Mouse (Mus musculus): ENCODE results near the gene Rab22a. TPM values are rescaled to one million over a fixed set of nuclear protein-coding genes. Genes with fewer than 3 reads are reported as not detected.

The Rab22a gene
- polyA plus RNA-seq, 1 experiment from 2014 or later, result 36.4 TPM

DNA sequence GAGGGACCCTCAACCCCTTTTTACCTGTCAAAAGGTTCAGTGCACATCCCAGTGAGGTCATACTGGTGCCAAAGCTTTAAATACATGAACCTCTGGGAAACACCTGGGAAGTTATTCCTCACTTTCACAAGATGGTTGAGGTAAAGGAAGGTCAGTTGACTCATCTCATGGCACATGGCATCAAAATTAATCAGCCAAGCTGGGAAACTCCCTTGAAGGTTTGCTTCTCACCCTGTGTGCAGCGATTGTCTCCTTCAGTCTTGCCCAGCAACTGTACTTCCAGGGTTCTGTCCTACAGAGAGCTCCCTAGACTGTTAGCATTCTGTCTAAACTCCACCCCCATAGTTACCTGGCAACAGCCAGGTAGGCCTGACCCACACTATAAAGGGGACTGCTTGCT, 20.6 kb downstream of the Rab22a start:
- H3K27me3 ChIP-seq (replicated peaks; ENCODE audit: control insufficient read depth, insufficient read depth, low read length), result no peaks in the 10 kb centered on the region
- H3K4me2 ChIP-seq (ENCODE audit: low read length), result no peak overlapping the region
- ATAC-seq (no peak), DNase-seq (ENCODE audit: low spot score) (no peak)
- H3K36me3 ChIP-seq (ENCODE audit: control insufficient read depth, insufficient read depth, low read length), result peaks cover 5% of the 10 kb centered on the region; the same call in 1 of the 2 replicates
- H3K27ac ChIP-seq (ENCODE audit: low read depth, low read length), result no peak overlapping the region
- no peak overlapping the region for H3K9ac ChIP-seq (ENCODE audit: low read length)
- H3K4me1 ChIP-seq (ENCODE audit: control insufficient read depth, insufficient read depth, low read length), result no peaks in the 10 kb centered on the region
- H3K4me3 ChIP-seq (ENCODE audit: low read depth, low read length), result no peak overlapping the region
- no peaks in the 10 kb centered on the region for H3K9me3 ChIP-seq (replicated peaks; ENCODE audit: control insufficient read depth, low read length)
- WGBS, result 72% methylated on average over 1 of the region's 1 CpGs

DNA sequence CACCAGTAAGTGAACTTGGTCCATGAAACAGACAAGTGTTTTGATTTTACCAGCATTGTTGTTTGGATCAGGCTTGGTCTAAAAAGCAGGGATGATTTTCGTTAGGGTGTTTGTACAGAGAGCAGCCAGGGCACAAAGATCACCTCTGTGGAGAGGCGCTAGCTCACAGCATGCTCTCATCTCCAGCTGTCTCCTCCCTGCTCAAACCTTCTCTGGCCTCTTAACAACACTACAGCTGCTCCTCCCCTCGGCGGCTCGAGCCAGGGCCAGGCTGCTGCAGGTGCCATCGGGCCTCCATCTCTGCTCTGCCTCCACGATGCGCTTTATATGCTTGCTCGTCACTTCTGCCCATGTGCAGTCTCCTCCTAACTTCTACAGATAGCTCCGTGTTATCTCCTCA, 23.2 kb downstream of the Rab22a start:
- no peak overlapping the region for H3K9ac ChIP-seq (ENCODE audit: low read length)
- H3K4me1 ChIP-seq (ENCODE audit: control insufficient read depth, insufficient read depth, low read length), result no peaks in the 10 kb centered on the region
- H3K4me2 ChIP-seq (ENCODE audit: low read length), result no peak overlapping the region
- no peak overlapping the region for H3K27ac ChIP-seq (ENCODE audit: low read depth, low read length)
- ATAC-seq (no peak), DNase-seq (ENCODE audit: low spot score) (no peak)
- peaks cover 5% of the 10 kb centered on the region; the same call in 1 of the 2 replicates for H3K36me3 ChIP-seq (ENCODE audit: control insufficient read depth, insufficient read depth, low read length)
- no peak overlapping the region for H3K4me3 ChIP-seq (ENCODE audit: low read depth, low read length)
- no peaks in the 10 kb centered on the region for H3K9me3 ChIP-seq (replicated peaks; ENCODE audit: control insufficient read depth, low read length)
- WGBS, result 54% methylated on average over 10 of the region's 10 CpGs
- no peaks in the 10 kb centered on the region for H3K27me3 ChIP-seq (replicated peaks; ENCODE audit: control insufficient read depth, insufficient read depth, low read length)

DNA sequence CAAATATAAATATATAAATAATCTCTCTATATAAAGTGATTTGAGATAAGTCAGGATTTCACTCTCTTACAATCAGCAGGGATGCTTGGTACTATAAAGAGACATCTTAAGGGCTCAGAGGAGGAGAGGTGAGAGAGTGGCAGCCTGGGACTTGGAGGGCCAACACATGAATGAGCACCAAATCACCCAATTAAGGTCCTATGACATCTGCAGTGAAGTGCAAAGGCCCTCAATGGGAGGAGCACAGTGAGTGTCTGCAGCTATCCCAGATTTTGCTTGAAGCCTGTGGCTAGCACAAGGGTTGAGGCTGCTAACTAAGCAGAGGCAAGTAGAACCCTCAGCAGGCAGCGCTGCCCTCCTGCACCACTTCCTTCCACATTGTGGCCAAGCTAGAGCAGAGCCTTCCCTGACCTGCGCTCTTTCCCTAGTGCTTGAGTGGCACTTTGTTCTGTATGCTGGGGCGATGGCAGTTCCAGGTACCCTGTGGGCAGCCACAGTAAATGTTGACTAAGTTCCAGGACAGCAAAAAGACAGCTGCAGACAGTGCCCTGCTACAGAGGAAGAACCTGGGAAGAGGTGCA, 26.3 kb downstream of the Rab22a start:
- ATAC-seq (no peak), DNase-seq (ENCODE audit: low spot score) (no peak)
- H3K27me3 ChIP-seq (replicated peaks; ENCODE audit: control insufficient read depth, insufficient read depth, low read length), result no peaks in the 10 kb centered on the region
- no peak overlapping the region for H3K27ac ChIP-seq (ENCODE audit: low read depth, low read length)
- H3K4me2 ChIP-seq (ENCODE audit: low read length), result no peak overlapping the region
- peaks cover 21% of the 10 kb centered on the region for H3K36me3 ChIP-seq (ENCODE audit: control insufficient read depth, insufficient read depth, low read length)
- no peak overlapping the region for H3K9ac ChIP-seq (ENCODE audit: low read length)
- H3K4me1 ChIP-seq (ENCODE audit: control insufficient read depth, insufficient read depth, low read length), result no peaks in the 10 kb centered on the region
- 89% methylated on average over 3 of the region's 3 CpGs for WGBS
- no peaks in the 10 kb centered on the region for H3K9me3 ChIP-seq (replicated peaks; ENCODE audit: control insufficient read depth, low read length)
- H3K4me3 ChIP-seq (ENCODE audit: low read depth, low read length), result no peak overlapping the region

DNA sequence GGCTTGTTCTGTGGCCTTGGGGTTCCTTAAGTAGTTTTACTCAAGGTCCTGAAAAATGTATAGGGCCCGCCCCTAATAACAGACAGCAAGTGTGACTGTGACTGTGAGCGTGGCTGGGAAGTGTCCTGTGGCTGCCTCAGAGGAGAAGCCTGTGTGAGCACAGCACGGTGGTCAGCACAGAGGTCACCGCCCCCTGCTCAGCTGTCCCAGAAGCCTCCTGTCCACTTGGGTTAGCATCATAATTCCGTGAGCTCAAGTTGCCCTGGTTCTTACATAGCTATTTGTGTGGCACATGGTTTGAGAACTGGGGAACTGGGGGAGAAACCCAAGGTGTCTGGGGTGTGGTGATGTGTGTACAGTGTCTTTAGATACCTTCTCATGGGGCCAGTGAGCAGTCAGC, 27.8 kb downstream of the Rab22a start:
- H3K9me3 ChIP-seq (replicated peaks; ENCODE audit: control insufficient read depth, low read length), result no peaks in the 10 kb centered on the region
- H3K27me3 ChIP-seq (replicated peaks; ENCODE audit: control insufficient read depth, insufficient read depth, low read length), result no peaks in the 10 kb centered on the region
- no peak overlapping the region for H3K4me3 ChIP-seq (ENCODE audit: low read depth, low read length)
- H3K27ac ChIP-seq (ENCODE audit: low read depth, low read length), result no peak overlapping the region
- DNase-seq (ENCODE audit: low spot score), result no peak
- ATAC-seq, result no peak
- no peak overlapping the region for H3K9ac ChIP-seq (ENCODE audit: low read length)
- no peaks in the 10 kb centered on the region for H3K4me1 ChIP-seq (ENCODE audit: control insufficient read depth, insufficient read depth, low read length)
- H3K36me3 ChIP-seq (ENCODE audit: control insufficient read depth, insufficient read depth, low read length), result peaks cover 25% of the 10 kb centered on the region
- WGBS, result 93% methylated on average over 5 of the region's 5 CpGs
- H3K4me2 ChIP-seq (ENCODE audit: low read length), result no peak overlapping the region

DNA sequence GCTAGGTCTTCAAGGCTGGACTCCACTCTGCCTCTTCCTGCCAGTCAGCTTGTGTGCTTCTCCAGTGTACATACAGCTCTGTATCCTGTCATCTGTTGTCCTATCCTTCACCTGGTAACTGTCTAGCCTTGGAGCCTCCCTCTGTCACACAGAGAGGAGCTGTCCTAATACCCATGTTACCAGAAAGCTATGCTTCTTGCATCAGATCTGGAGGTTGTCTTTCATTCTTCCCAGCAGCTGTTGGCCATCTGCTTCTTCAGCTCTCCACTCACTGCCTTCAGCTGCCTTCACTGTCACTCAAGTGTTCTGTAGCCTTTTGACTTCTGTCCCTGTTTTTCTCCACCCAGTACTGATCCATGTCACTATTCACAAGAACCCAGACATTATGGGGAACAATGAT, 30.3 kb downstream of the Rab22a start:
- ATAC-seq (no peak), DNase-seq (ENCODE audit: low spot score) (no peak)
- no peak overlapping the region for H3K4me3 ChIP-seq (ENCODE audit: low read depth, low read length)
- no peak overlapping the region for H3K4me2 ChIP-seq (ENCODE audit: low read length)
- peaks cover 21% of the 10 kb centered on the region for H3K36me3 ChIP-seq (ENCODE audit: control insufficient read depth, insufficient read depth, low read length)
- no peak overlapping the region for H3K27ac ChIP-seq (ENCODE audit: low read depth, low read length)
- H3K27me3 ChIP-seq (replicated peaks; ENCODE audit: control insufficient read depth, insufficient read depth, low read length), result no peaks in the 10 kb centered on the region
- H3K4me1 ChIP-seq (ENCODE audit: control insufficient read depth, insufficient read depth, low read length), result no peaks in the 10 kb centered on the region
- no peaks in the 10 kb centered on the region for H3K9me3 ChIP-seq (replicated peaks; ENCODE audit: control insufficient read depth, low read length)
- no peak overlapping the region for H3K9ac ChIP-seq (ENCODE audit: low read length)

DNA sequence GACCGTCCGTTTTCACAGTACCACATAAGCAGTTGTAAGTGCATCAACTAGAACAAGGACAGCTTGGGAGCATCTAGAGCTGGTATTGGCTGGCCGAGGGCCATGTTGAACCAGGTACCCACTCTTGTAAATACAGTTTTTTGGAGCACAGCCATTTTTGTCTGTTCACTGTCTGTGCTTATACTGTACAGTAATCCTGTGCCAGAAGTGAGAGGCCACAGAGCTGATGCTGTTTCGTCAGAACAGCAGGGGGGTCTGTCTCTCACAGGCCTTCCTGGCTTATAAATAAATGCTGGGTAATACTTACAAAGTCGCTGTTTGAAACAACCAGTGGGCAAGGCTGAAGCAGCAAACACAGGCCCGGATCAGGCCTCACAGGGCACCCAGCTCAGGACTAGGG, 32.2 kb downstream of the Rab22a start:
- Histone ChIP-seq H3K4me1 (ENCODE audit: control insufficient read depth, insufficient read depth, low read length) (no peaks in the 10 kb centered on the region), H3K27ac (ENCODE audit: low read depth, low read length) (peak overlapping the region; percentile 9; the same call in 1 of the 2 replicates), H3K9ac (ENCODE audit: low read length) (no peak overlapping the region), H3K27me3 (replicated peaks; ENCODE audit: control insufficient read depth, insufficient read depth, low read length) (no peaks in the 10 kb centered on the region), H3K9me3 (replicated peaks; ENCODE audit: control insufficient read depth, low read length) (no peaks in the 10 kb centered on the region), H3K4me2 (ENCODE audit: low read length) (no peak overlapping the region), H3K4me3 (ENCODE audit: low read depth, low read length) (no peak overlapping the region), H3K36me3 (ENCODE audit: control insufficient read depth, insufficient read depth, low read length) (peaks cover 35% of the 10 kb centered on the region)
- no peak for DNase-seq (ENCODE audit: low spot score)
- 82% methylated on average over 6 of the region's 6 CpGs for WGBS
- ATAC-seq, result peak; percentile 34; the same call in 1 of the 2 replicates

DNA sequence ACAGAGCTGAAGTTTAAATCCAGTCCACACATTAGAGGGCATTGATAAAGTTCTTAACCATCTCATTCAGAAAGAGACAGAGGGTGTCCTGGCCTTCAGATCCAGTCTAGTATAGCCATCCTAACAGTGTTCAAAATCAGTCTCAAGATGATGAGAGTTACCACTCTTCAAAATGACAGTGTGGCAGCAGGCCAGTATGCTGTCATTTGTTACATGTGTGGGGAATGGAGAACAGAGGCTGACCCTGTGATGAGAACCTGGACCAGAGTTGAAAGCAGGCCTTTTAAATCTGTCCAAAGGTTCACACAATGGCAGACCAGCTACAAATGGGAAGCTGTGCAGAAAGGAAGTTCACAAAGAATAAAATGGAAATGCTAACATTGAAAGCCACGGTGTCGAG, 33.1 kb downstream of the Rab22a start:
- H3K36me3 ChIP-seq (ENCODE audit: control insufficient read depth, insufficient read depth, low read length), result peaks cover 45% of the 10 kb centered on the region
- ATAC-seq, result no peak
- WGBS, result 82% methylated on average over 2 of the region's 2 CpGs

DNA sequence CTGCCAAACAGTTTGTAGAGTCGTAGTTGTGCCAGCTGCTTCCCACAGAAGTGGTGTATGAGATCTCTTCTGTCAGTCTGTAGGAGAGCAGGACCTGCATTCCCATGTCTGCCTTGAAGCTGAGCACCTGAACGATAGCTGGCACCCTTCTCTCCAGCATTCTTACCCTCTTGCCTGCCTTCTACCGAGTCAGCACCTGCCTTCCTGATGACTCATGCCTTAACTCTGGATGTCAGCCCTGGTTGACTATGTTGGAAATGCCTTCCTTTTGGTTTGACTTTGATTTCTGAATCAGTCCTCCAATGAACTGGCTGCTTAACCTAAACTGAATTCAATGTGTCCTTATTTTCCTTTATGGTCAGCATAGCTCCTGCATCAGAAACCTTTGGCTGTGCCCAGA, 39.3 kb downstream of the Rab22a start:
- ATAC-seq (no peak), DNase-seq (ENCODE audit: low spot score) (no peak)
- H3K4me1 ChIP-seq (ENCODE audit: control insufficient read depth, insufficient read depth, low read length), result no peaks in the 10 kb centered on the region
- 91% methylated on average over 3 of the region's 3 CpGs for WGBS
- peaks cover 58% of the 10 kb centered on the region for H3K36me3 ChIP-seq (ENCODE audit: control insufficient read depth, insufficient read depth, low read length)
- no peak overlapping the region for H3K4me3 ChIP-seq (ENCODE audit: low read depth, low read length)
- H3K9me3 ChIP-seq (replicated peaks; ENCODE audit: control insufficient read depth, low read length), result no peaks in the 10 kb centered on the region
- H3K9ac ChIP-seq (ENCODE audit: low read length), result no peak overlapping the region
- no peak overlapping the region for H3K27ac ChIP-seq (ENCODE audit: low read depth, low read length)
- no peak overlapping the region for H3K4me2 ChIP-seq (ENCODE audit: low read length)
- H3K27me3 ChIP-seq (replicated peaks; ENCODE audit: control insufficient read depth, insufficient read depth, low read length), result no peaks in the 10 kb centered on the region

More for the DNA sequence above, 33.1 kb downstream of the Rab22a start:
- H3K9me3 ChIP-seq (replicated peaks; ENCODE audit: control insufficient read depth, low read length), result no peaks in the 10 kb centered on the region
- H3K4me3 ChIP-seq (ENCODE audit: low read depth, low read length), result no peak overlapping the region
- no peaks in the 10 kb centered on the region for H3K27me3 ChIP-seq (replicated peaks; ENCODE audit: control insufficient read depth, insufficient read depth, low read length)
- no peak overlapping the region for H3K27ac ChIP-seq (ENCODE audit: low read depth, low read length)
- H3K4me2 ChIP-seq (ENCODE audit: low read length), result no peak overlapping the region
- no peak for DNase-seq (ENCODE audit: low spot score)
- H3K4me1 ChIP-seq (ENCODE audit: control insufficient read depth, insufficient read depth, low read length), result no peaks in the 10 kb centered on the region
- no peak overlapping the region for H3K9ac ChIP-seq (ENCODE audit: low read length)

DNA sequence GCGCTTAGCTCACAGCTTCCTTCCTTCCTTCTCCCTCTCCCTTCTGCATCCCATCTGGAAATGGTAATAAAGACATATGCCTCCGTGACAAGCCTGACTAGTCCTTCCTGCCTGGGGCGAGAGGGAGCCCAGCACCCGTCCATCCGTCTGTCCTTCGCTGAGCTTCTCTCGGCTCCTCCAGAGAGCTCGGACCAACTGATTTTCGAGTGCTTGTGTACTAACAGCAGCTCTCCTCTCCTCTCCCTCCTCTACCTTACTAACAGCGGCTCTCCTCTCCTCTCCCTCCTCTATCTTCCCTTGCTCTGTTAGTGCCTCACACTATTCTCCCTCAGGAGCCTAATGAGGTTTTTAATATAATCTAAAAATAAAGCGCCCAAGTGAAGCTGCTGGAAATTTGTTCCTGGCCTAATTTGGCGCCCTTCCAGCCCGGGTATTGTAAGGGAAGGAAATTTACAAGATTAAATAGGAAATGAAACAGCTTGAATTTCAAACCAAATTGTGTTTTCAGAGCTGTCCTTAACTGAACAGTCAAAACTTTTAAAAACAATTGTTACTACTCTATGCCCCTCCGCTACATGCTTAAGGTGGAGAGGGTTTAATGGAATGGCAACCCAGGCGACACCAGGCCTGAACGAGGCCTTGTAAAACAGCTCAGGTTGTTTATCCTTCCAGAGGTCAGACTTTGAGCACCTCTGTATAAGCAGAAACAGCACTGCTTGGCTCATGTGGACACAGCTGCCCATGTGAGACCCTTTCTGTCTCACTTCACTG, 42.7 kb downstream of the Rab22a start:
- H3K27ac ChIP-seq (ENCODE audit: low read depth, low read length), result 0 out of 2 replicates have a peak overlapping the region, but pooled peaks have one; percentile 39
- no peak for ATAC-seq
- 74% methylated on average over 16 of the region's 16 CpGs for WGBS

More for the DNA sequence above, 42.7 kb downstream of the Rab22a start:
- H3K4me2 ChIP-seq (ENCODE audit: low read length), result no peak overlapping the region
- no peaks in the 10 kb centered on the region for H3K9me3 ChIP-seq (replicated peaks; ENCODE audit: control insufficient read depth, low read length)
- no peaks in the 10 kb centered on the region for H3K27me3 ChIP-seq (replicated peaks; ENCODE audit: control insufficient read depth, insufficient read depth, low read length)
- peaks cover 42% of the 10 kb centered on the region for H3K36me3 ChIP-seq (ENCODE audit: control insufficient read depth, insufficient read depth, low read length)
- no peak overlapping the region for H3K9ac ChIP-seq (ENCODE audit: low read length)
- no peaks in the 10 kb centered on the region for H3K4me1 ChIP-seq (ENCODE audit: control insufficient read depth, insufficient read depth, low read length)
- H3K4me3 ChIP-seq (ENCODE audit: low read depth, low read length), result no peak overlapping the region
- DNase-seq (ENCODE audit: low spot score), result peak; percentile 32
